Mouse (Mus musculus): ENCODE data around the gene Tlcd1.

Gene Tlcd1

GRCm38 (mm10) chr11:78161169-78161568 is 15.3 kb upstream of the Tlcd1 start:
- no peak for DNase-seq (ENCODE audit: low read depth)

- DNase-seq (ENCODE audit: low read depth): no peak
Measured at GRCm38 (mm10) chr11:78161968-78162367, 14.5 kb upstream of the Tlcd1 start.

GRCm38 (mm10) chr11:78162504-78162903 is 14.0 kb upstream of the Tlcd1 start:
- DNase-seq (ENCODE audit: low read depth): no peak

GRCm38 (mm10) chr11:78163045-78163444 is 13.5 kb upstream of the Tlcd1 start:
- DNase-seq (ENCODE audit: low read depth): no peak

GRCm38 (mm10) chr11:78163681-78164603 is 12.6 kb upstream of the Tlcd1 start:
- DNase-seq (ENCODE audit: low read depth): no peak

GRCm38 (mm10) chr11:78164604-78164923 is 11.9 kb upstream of the Tlcd1 start:
- no peak for DNase-seq (ENCODE audit: low read depth)

- peak; percentile 74 for DNase-seq (ENCODE audit: low read depth)
Measured at GRCm38 (mm10) chr11:78164924-78165760, 11.4 kb upstream of the Tlcd1 start, which contains the start of gene Traf4. Traf4 (minus strand) TSS chr11:78165589.

DNA sequence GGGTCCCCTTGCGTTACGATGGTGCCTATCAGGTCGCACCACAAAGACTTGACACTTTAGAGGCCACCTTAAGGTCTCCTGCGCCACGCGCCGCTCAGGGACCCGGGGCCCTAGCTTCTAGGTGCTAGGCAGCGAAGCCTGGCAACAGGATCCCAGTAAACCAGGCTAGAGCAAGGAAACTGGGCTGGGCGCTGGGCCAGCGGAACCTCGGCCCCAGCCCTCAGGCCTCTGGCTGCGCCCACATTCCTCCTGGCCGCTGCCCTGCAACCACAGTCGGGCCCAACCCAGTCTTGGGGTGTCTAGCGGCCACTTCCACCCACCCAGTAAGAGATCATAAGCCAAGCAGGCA is 10.8 kb upstream of the Tlcd1 start:
- no peak for DNase-seq (ENCODE audit: low read depth)

DNA sequence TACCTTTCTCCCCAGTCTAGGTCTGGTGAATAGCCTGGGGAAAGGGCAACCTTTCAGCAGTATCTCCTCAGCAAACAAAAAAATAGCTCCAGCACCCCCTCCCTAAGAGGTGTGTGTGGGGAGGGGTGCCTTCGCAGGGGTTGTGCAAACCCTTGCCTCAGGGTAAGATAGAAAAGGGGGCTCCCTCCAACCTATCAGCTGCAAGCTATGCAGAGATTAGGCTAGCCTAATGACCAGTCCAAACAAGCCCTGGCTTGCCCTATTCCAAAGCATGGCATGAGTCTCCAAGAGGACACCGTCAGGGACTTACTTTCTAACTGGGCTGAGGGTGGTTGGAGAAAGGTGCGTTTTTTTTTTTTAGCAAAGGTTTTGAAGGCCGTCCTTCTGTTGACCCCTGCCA is 10.3 kb upstream of the Tlcd1 start:
- no peak for DNase-seq (ENCODE audit: low read depth)

DNA sequence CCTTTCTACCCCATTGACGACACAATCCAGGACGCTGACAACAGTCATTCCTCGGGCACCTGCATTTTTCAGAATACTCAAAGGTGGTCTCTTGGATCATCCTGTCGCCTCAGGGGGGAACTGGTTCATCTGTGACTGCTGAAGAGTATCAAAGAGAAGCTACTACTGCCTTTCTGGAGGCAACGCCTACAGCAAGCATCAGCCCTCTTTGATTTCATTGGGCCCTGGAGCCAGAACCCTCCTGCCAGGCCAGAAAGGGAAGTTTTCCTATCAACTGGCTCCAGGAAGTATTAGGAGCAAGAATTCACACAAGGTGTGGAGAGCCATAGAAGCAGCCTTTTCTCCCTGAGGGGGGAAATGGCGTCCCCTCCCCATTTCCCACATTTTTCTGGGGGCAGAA is 9.9 kb upstream of the Tlcd1 start:
- DNase-seq (ENCODE audit: low read depth): no peak

DNA sequence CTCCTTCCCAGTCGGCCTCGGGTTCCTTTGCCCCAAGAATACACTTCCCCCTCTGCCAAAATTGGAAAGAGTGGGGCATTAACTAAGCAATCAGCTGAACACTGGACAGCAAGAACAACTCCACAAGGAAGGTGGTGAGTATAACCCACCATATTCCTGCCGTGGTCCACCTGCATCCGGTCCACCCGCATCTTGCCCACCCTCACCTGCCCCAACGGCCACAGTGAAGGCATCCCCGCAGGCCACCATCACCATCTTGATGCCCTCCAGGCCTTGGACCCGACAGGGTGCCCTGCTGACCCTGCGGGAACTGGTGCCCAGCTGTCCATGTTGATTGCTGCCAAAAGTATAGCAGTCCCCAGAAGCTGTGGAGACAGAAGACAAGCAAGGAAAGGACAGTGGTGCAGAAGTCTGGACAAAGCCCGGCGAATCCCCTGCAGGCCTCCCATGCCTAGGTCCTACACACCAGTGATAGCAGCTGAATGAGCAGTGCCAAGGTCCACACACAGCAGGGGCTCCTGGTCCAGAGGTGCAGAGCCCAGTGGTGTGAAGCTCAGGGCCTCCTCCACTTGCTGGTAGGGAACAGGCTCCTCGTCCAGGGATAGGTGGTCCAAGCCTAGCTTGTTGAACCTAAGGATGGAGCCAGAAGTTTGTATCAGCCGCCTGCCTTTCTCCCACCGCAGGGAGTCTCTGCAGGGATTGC is 9.1 kb upstream of the Tlcd1 start:
- no peak for DNase-seq (ENCODE audit: low read depth)

- DNase-seq (ENCODE audit: low read depth): peak; percentile 71
Measured at GRCm38 (mm10) chr11:78168541-78169468, 7.7 kb upstream of the Tlcd1 start.

DNA sequence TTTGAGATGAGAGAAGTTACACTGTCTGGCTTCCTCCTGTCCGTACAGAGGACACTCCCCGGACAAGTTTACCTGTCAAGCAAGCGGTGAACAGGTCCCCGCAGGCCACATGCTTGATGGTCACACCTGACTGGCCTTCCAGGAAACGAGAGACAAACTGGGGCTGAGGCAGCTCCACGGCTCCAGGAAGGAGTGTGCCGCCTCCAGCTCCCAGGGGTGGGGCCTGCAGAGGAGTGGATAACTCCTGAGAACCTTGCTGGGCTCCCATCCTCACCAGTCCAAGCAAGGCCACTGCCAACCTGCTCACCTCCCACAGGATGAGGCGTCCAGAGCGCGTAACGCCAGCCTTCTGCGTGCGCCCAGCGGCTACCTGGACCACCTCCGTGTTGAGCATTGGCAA is 6.2 kb upstream of the Tlcd1 start:
- no peak for DNase-seq (ENCODE audit: low read depth)

DNA sequence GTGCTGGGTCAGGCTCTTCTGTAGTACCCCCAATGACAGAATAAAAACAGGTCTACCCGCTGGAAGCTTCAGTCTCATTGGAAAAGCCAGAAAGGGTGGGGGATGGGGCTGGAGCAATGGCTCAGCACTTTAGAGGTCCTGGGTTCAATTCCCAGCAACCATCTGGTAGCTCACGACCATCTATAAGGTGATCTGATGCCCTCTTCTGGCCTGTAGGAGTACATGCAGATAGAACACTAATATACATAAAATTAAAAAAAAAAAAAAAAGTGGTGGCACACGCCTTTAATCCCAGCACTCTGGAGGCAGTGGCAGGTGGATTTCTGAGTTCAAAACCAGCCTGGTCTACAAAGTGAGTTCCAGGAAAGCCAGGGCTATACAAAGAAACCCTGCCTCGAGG is 5.2 kb upstream of the Tlcd1 start:
- DNase-seq (ENCODE audit: low read depth): no peak

- DNase-seq (ENCODE audit: low read depth): no peak
Measured at GRCm38 (mm10) chr11:78172034-78172747, 4.3 kb upstream of the Tlcd1 start.

- no peak for DNase-seq (ENCODE audit: low read depth)
Measured at GRCm38 (mm10) chr11:78172748-78173383, 3.6 kb upstream of the Tlcd1 start.

DNA sequence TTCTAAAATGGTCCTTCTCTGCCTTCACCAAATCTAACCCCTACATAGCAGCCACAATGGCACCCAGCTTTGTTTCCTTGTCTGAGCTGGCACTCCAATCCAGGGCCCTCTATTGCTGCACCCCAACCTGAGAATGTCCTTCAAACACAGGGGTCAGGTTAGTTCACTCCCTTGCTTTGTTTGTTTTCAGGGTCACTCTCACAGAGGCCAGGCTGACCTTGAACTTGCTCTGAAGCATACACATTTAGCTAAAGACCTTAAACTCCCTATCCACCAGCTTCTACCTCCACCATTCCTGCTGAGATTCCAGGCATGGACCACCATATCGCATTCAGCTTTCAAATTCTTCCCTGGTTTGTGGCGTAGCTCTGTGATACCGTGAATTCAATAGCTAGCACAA is 2.0 kb upstream of the Tlcd1 start:
- DNase-seq (ENCODE audit: low read depth): no peak

GRCm38 (mm10) chr11:78175771-78176401 is 625 bp upstream of the Tlcd1 start:
- DNase-seq (ENCODE audit: low read depth): no peak

GRCm38 (mm10) chr11:78176905-78177331 is 407 bp downstream of the Tlcd1 start:
- DNase-seq (ENCODE audit: low read depth): peak; percentile 67

DNA sequence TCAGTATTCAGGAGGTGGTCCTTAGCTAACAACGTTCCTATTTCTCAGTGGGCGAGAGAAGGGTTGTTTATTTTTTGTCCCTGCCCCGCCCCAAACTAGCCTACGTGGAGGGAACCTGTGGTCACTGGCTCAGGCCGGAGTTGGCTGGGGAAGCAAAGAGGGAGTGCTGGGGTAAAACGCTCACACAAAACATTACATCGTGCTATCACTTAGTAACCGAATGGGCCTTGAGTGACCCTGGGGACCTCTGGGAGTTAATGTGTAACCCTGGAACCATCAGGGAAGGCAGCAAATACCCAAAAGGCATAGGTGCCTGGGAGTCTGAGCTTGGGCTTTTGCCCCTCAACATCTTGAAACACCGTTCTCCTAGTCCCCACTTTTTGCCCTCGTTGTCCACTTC is 926 bp downstream of the Tlcd1 start:
- DNase-seq (ENCODE audit: low read depth): peak; percentile 50

All from c-Kit-positive CD71-positive TER-119-negative erythroid progenitor cells, embryonic 14.5 days (primary cell).